Mouse (Mus musculus) hindbrain, postnatal 0 days (tissue): ENCODE results near the gene Fmnl2. TPM values are rescaled to one million over a fixed set of nuclear protein-coding genes. Genes with fewer than 3 reads are reported as not detected.

Source experiments
- ATAC-seq: fragments of 200-750 bp; cut with Nextera tagmentation; 2 replicates; pipeline ENCODE4 v1.8.0; 2017; ENCODE audit warnings: mild to moderate bottlenecking, moderate TSS enrichment, moderate library complexity
- DNase-seq: peaks from one replicate; pipeline ENCODE4 v3.0.0-alpha.2; 2015; ENCODE audit warnings: low spot score
- H3K27ac ChIP-seq: fragments of 300-500 bp; sonication (generic); 2 replicates; pipeline ENCODE4 v1.5.1; 2014; ENCODE audit warnings: mild to moderate bottlenecking
- H3K27me3 ChIP-seq: fragments of 300-500 bp; sonication (generic); 2 replicates; pipeline ENCODE4 v1.6.1; 2014; ENCODE audit warnings: low read length, mixed read lengths; ENCODE audit not compliant: insufficient read depth
- H3K36me3 ChIP-seq: fragments of 300-500 bp; sonication (generic); 2 replicates; pipeline ENCODE4 v1.6.1; 2014; ENCODE audit warnings: low read length, mixed read lengths; ENCODE audit not compliant: insufficient read depth
- H3K4me1 ChIP-seq: fragments of 300-500 bp; sonication (generic); 2 replicates; pipeline ENCODE4 v1.6.1; 2014; ENCODE audit warnings: antibody characterized with exemption, low read length, mixed read lengths; ENCODE audit not compliant: insufficient read depth
- H3K4me2 ChIP-seq: fragments of 300-500 bp; sonication (generic); 2 replicates; pipeline ENCODE4 v1.6.1; 2014; ENCODE audit warnings: low read depth, mild to moderate bottlenecking, low read length, moderate library complexity, mixed read lengths
- H3K4me3 ChIP-seq: fragments of 300-500 bp; sonication (generic); 2 replicates; pipeline ENCODE4 v1.5.1; 2014; ENCODE audit warnings: low read length
- H3K9ac ChIP-seq: fragments of 300-500 bp; sonication (generic); replicated peaks from 2 replicates; pipeline ENCODE4 v1.6.1; 2014; ENCODE audit warnings: mild to moderate bottlenecking, low read length, moderate library complexity, mixed read lengths
- H3K9me3 ChIP-seq: fragments of 300-500 bp; sonication (generic); 2 replicates; pipeline ENCODE4 v1.6.1; 2016; ENCODE audit warnings: low read length, mixed read lengths
- CTCF ChIP-seq: IDR thresholded peaks from 2 replicates; pipeline ENCODE4 v1.5.1; 2016; ENCODE audit warnings: antibody characterized with exemption, control low read depth, low read depth
- WGBS: fragments of 180-500 bp; shearing (Covaris S2); extraction: QIAGEN DNeasy Blood & Tissue Kit; methylation state at CpG from one replicate; pipeline ENCODE4 v1.1.7; 2014; 5-methylcytosine and 5-hydroxymethylcytosine counted together
- polyA plus RNA-seq: library from polyadenylated mRNA; unstranded; fragments of >200 nt; fragmentation: Nextera tagmentation; extraction: Ambion mirVana; gene quantifications from 2 replicates; pipeline ENCODE4 v1.2.1, GENCODE M21; 2015
- total RNA-seq: library from RNA; depleted of rRNA; stranded (reverse); fragments of >200 nt; gene quantifications from 2 replicates; pipeline ENCODE4 v1.2.3, GENCODE M21; 2014

Fmnl2 gene
- total and polyA plus RNA-seq, 2 experiments from 2014 or later, result 9.3 to 27.6 TPM

DNA sequence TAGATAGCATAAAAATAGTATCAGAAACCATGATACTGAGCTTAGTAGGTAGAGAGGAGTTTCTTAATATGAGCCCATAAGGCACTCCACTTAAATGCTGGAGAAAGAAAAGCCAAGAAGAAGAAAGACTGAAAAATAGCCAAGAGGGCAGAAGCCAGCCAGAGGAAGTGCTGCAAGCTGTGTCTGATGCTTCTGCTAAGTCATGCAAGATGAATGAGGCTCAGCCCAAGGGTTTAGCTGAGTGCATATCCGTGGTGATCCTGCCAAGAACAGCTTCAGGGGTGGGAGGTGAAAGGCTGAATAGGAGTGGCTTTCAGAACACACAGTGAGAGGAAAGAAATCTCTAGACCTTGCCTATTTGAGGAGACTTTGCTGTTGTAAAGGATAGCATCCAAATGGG lies 212.9 kb downstream of the Fmnl2 start:
- no peak overlapping the region for H3K9ac ChIP-seq
- 0 out of 2 replicates have a peak, but pooled peaks cover 3% of the 10 kb centered on the region for H3K4me1 ChIP-seq
- TF ChIP-seq CTCF, result no peak
- H3K36me3 ChIP-seq, result peaks cover 5% of the 10 kb centered on the region; the same call in 1 of the 2 replicates
- H3K4me3 ChIP-seq, result no peak overlapping the region
- WGBS, result 6% methylated on average over 1 of the region's 1 CpGs
- H3K27me3 ChIP-seq, result no peaks in the 10 kb centered on the region
- DNase-seq (peak; percentile 75), ATAC-seq (peak; percentile 87)
- H3K27ac ChIP-seq, result no peak overlapping the region
- H3K9me3 ChIP-seq, result no peaks in the 10 kb centered on the region
- no peak overlapping the region for H3K4me2 ChIP-seq

DNA sequence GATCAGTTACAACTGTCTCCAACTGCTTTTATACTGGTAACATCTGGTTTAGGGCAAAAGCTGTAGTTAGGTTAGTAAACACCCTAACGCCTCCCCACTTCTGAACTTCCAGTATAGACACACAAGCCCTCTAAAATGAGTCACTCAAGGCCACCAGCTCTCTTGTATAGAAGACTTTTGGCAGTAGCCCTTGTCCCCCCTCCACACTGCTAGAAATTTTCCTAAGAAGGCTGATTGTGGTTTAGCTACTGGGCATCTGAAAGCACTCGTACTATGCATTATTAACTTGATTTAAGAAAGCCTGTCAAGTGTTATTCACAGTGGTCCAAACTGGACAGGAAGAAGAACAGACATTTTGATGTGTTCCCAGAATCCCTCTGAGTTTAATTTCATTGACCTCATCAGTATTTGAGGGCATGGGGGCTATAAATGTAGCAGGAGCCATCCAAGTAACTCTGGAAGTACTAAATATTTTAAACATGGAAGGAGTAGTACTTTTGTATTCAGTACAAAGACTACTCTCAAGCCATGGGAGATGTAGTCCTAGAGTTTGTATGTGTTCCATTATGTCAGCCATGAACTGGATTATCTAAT lies 222.1 kb downstream of the Fmnl2 start:
- Histone ChIP-seq H3K27me3 (no peaks in the 10 kb centered on the region), H3K4me2 (no peak overlapping the region), H3K27ac (no peak overlapping the region), H3K36me3 (no peaks in the 10 kb centered on the region), H3K4me1 (no peaks in the 10 kb centered on the region), H3K4me3 (no peak overlapping the region), H3K9me3 (no peaks in the 10 kb centered on the region), H3K9ac (no peak overlapping the region)
- DNase-seq (no peak), ATAC-seq (no peak)
- 76% methylated on average over 2 of the region's 2 CpGs for WGBS
- TF ChIP-seq CTCF, result no peak

DNA sequence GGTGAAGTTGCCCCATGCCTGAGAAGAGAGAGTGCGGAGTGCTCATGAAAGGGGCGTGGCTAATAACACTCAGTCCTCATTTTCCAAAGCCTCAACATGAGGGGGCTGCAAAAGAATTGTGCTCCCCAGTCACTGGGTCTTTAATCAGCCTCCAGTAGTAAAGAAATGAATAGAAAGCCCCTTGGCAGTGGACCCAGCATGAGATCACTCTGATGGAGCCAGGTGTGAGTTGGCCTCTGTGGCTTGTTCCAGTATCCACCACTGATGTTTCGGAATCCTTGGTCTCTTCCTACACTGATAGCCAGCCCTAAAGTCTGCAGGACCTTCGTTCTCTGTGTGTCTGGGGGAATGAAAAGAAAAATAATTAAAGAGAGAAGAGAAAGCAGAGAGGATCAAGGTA lies 224.4 kb downstream of the Fmnl2 start:
- Histone ChIP-seq H3K27ac (no peak overlapping the region), H3K4me2 (no peak overlapping the region), H3K9ac (no peak overlapping the region), H3K9me3 (no peaks in the 10 kb centered on the region), H3K27me3 (no peaks in the 10 kb centered on the region), H3K36me3 (no peaks in the 10 kb centered on the region), H3K4me3 (no peak overlapping the region), H3K4me1 (no peaks in the 10 kb centered on the region)
- 79% methylated on average over 4 of the region's 4 CpGs for WGBS
- no peak for ATAC-seq
- TF ChIP-seq CTCF, result no peak
- DNase-seq, result no peak

DNA sequence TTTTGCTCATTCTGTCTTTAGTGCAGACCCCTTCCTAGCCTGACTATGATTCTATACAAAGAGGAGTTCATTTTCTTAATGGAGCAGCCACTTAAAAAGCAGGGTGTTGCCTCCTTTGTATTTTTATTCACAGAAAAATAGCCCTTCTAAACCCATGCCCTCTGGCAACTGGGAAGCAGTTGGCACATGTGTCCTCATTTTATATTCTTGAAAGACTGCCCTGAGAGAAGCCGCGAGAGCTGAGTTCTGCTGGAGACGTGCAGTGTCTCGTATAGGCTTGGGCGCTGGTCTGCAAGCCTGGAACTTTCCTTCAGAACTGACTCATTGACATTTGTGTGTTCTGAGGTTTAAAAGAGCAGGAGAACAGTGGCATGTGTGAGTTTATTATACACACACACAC lies 224.8 kb downstream of the Fmnl2 start:
- H3K27ac ChIP-seq, result no peak overlapping the region
- peak; percentile 35 for DNase-seq
- WGBS, result 42% methylated on average over 5 of the region's 5 CpGs

DNA sequence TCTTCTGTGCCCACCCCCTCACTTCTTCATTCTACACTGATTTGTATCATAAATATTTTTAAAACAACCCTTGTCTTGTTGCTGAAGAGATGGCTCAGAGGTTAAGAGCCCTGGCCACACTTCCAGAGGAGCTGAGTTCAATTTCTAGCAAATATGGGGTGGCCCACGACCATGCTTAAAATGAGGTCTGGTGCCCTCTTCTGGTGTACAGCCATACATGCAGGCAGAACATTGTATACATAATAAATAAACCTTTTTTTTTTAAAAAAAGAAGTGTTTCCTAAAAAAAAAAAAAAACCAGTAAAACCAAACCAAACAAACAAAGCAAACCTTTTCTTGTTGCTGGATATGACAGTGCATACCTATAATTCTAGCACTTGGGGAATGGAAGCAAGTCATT lies 225.6 kb downstream of the Fmnl2 start:
- Histone ChIP-seq H3K36me3 (no peaks in the 10 kb centered on the region), H3K27me3 (no peaks in the 10 kb centered on the region), H3K4me2 (no peak overlapping the region), H3K9me3 (no peaks in the 10 kb centered on the region), H3K27ac (no peak overlapping the region), H3K9ac (no peak overlapping the region), H3K4me1 (no peaks in the 10 kb centered on the region), H3K4me3 (no peak overlapping the region)
- TF ChIP-seq CTCF, result peak; percentile 66
- no peak for ATAC-seq
- WGBS, result 39% methylated on average over 1 of the region's 1 CpGs
- peak; percentile 51 for DNase-seq

More for the DNA sequence above, 224.8 kb downstream of the Fmnl2 start:
- Histone ChIP-seq H3K4me3 (no peak overlapping the region), H3K9ac (no peak overlapping the region), H3K36me3 (no peaks in the 10 kb centered on the region), H3K4me2 (no peak overlapping the region), H3K4me1 (no peaks in the 10 kb centered on the region), H3K9me3 (no peaks in the 10 kb centered on the region), H3K27me3 (no peaks in the 10 kb centered on the region)
- no peak for ATAC-seq
- TF ChIP-seq CTCF, result no peak

DNA sequence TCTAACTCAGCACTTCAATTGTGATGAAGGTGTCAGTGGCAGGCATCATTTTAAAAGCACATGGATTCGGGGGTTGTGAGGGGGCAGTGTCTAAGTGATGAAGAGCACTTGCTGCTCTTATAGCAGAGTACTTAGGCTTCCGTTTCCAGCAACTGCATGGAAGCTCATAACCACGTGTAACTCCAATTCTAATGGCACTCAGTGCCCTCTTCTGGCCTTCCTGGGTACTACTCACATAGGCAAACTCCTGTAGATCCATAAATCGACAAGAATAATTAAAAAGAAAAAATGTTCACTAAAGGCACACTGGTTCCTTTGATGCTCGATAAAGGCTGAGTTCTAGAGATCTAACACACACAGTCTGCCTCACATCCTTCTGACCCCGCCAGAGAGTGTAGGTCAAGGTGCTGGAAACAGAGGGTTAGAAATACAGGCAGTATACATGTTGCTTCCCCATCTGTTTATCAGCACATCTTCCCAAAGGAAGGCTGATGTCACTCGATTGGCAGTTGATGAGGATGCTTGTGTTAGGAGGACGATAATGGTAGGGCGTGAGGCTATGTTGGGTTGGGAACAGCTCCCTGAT lies 228.1 kb downstream of the Fmnl2 start:
- H3K27me3 ChIP-seq, result no peaks in the 10 kb centered on the region
- no peak overlapping the region for H3K4me2 ChIP-seq
- DNase-seq (peak; percentile 73), ATAC-seq (peak; percentile 50; the same call in 1 of the 2 replicates)
- peak; percentile 72 for TF ChIP-seq CTCF
- H3K27ac ChIP-seq, result no peak overlapping the region
- no peaks in the 10 kb centered on the region for H3K4me1 ChIP-seq
- H3K4me3 ChIP-seq, result no peak overlapping the region
- no peak overlapping the region for H3K9ac ChIP-seq
- WGBS, result 58% methylated on average over 9 of the region's 9 CpGs
- no peaks in the 10 kb centered on the region for H3K36me3 ChIP-seq
- H3K9me3 ChIP-seq, result no peaks in the 10 kb centered on the region

DNA sequence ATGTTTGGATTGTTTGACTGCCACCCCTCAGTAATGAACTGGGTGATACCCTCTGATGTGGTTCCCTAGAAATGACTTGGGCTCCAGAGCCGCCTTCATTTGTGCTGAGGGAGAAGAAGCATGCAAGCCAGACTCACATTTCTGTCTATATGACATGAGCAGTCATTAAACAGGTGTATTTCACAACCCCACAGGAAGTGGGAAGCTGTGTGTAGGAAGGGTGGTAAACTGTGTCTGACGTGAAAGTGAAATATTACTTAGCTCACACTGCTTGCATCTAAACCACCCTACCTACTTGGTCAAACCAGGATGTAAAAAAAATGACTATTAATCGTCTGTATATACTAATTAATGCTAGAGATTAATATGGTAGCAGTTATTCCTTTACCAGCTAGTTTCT lies 231.1 kb downstream of the Fmnl2 start:
- Histone ChIP-seq H3K9ac (no peak overlapping the region), H3K4me2 (no peak overlapping the region), H3K4me3 (no peak overlapping the region), H3K27ac (no peak overlapping the region), H3K4me1 (no peaks in the 10 kb centered on the region), H3K27me3 (no peaks in the 10 kb centered on the region), H3K36me3 (no peaks in the 10 kb centered on the region), H3K9me3 (no peaks in the 10 kb centered on the region)
- no peak for ATAC-seq
- WGBS, result 92% methylated on average over 3 of the region's 3 CpGs
- DNase-seq, result no peak
- no peak for TF ChIP-seq CTCF
